8 mouse cellular contexts compared by ENCODE assay signal in the genomic region with DNA sequence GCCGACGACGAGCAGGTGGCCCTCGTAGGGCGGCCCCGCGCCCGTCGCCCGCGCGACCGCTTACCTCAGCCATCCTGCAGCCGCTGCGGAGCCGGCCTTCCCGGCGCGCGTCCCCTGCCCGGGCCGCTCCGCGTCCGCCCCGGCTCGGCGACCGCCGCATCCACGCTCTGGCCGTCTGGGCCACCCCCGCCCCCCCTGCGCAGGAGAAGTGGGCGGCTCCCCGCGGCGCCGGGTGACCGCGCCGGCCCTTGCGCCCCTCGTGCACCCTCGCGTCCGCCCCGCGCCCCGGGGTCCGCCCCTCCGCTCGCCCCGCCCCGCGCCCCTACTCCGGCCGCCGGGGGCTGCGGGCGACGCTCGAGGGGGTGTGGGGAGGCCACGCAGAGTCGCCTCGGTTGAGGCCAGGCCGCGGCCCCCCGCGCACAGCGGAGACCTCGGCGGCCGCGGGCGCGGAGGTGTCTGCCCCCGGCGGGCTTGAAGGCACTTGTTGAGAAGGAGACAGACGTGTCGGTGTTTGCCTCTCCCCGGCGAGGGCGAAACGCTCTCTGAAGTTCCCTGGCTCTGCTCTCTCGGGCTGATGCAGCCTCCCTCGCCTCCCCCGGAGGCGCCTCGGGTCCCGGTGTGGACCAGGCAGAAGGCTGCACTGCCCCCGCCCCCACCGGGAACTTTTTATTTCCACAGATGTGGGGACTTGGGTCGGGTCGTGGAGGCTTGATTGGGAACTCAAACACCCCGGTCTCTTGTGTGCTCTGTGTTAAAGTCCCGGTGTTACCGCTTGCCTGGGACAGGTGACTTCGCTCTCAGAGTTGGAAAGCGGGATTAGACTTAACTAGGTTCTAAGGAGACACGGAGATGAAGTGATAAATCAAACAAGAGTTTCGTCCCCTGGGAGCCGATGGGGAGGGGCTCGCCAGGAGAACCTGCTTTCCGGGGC. TPM values are rescaled to one million over a fixed set of nuclear protein-coding genes. Genes with fewer than 3 reads are reported as not detected.
A peak's percentile ranks its signal among the peaks of the same experiment; 100 is the strongest.
DNase-seq lines count a peak whose midpoint lies in the region; ATAC-seq and TF ChIP-seq lines count a peak whose summit lies in the region.

TSS of gene Bnc1 (minus strand) at position 162 of the 931 bp plus-strand sequence.

- H3K4me1 ChIP-seq in embryonic fibroblast, embryonic 13.5 days (ENCODE audit: control insufficient read depth, insufficient read depth, low read length): no peaks in the 10 kb centered on the region
- peaks cover 11% of the 10 kb centered on the region for H3K4me1 ChIP-seq in intestine, embryonic 16.5 days (ENCODE audit: control insufficient read depth, insufficient read depth, low read length)
- peaks cover 7% of the 10 kb centered on the region for H3K4me1 ChIP-seq in midbrain, embryonic 16.5 days (ENCODE audit: control insufficient read depth, insufficient read depth, low read length)

- WGBS in intestine, embryonic 16.5 days: 1% methylated on average over 103 of the region's 105 CpGs
- under 1% methylated on average over 95 of the region's 105 CpGs for WGBS in midbrain, embryonic 16.5 days

- peaks cover 58% of the 10 kb centered on the region for H3K27me3 ChIP-seq in intestine, embryonic 16.5 days (replicated peaks; ENCODE audit: control insufficient read depth, insufficient read depth, low read length)
- H3K27me3 ChIP-seq in midbrain, embryonic 16.5 days (ENCODE audit: control insufficient read depth, insufficient read depth, low read depth, low read length): peaks cover 42% of the 10 kb centered on the region

- no peaks in the 10 kb centered on the region for H3K9me3 ChIP-seq in intestine, embryonic 16.5 days (ENCODE audit: control insufficient read depth, low read length)
- no peaks in the 10 kb centered on the region for H3K9me3 ChIP-seq in midbrain, embryonic 16.5 days (replicated peaks; ENCODE audit: control insufficient read depth, low read length, poor library complexity, severe bottlenecking)

- peak within 1 kb of the TSS; percentile 48 for H3K9ac ChIP-seq in intestine, embryonic 16.5 days (ENCODE audit: low read depth, low read length)
- peak within 1 kb of the TSS; percentile 56 for H3K9ac ChIP-seq in midbrain, embryonic 16.5 days (ENCODE audit: low read depth, low read length)

- H3K4me3 ChIP-seq in embryonic fibroblast, embryonic 13.5 days (ENCODE audit: insufficient read depth, low read length): peak within 1 kb of the TSS; percentile 32
- H3K4me3 ChIP-seq in intestine, embryonic 16.5 days (ENCODE audit: low read length): peak within 1 kb of the TSS; percentile 60
- H3K4me3 ChIP-seq in midbrain, embryonic 16.5 days (ENCODE audit: low read depth, low read length): peak within 1 kb of the TSS; percentile 50

- peak; percentile 24 to 34 for DNase-seq in cerebellum, postnatal 10 days
- no peak for DNase-seq in cerebellum, adult 11 months
- peak; percentile 14 to 15 for DNase-seq in B cell, adult 2 months
- DNase-seq in layer of hippocampus, postnatal 25 days (ENCODE audit: extremely low spot score in 1 of 2, low spot score in 1 of 2): no peak
- DNase-seq in right cerebral cortex, postnatal 10 days (ENCODE audit: low spot score in 2 of 2): no peak

- peak within 1 kb of the TSS; percentile 98 for H3K4me2 ChIP-seq in intestine, embryonic 16.5 days (ENCODE audit: low read depth, low read length)
- H3K4me2 ChIP-seq in midbrain, embryonic 16.5 days (ENCODE audit: low read length): peak within 1 kb of the TSS; percentile 87

- H3K36me3 ChIP-seq in intestine, embryonic 16.5 days (ENCODE audit: control insufficient read depth, insufficient read depth, low read length): no peaks in the 10 kb centered on the region
- H3K36me3 ChIP-seq in midbrain, embryonic 16.5 days (ENCODE audit: control insufficient read depth, insufficient read depth, low read length): no peaks in the 10 kb centered on the region

- no peak for TF ChIP-seq CTCF in embryonic fibroblast, embryonic 13.5 days (IDR thresholded peaks at IDR 0.05; ENCODE audit: borderline replicate concordance, insufficient read depth, low read length)

- no peak within 1 kb of the TSS for H3K27ac ChIP-seq in embryonic fibroblast, embryonic 13.5 days (ENCODE audit: insufficient read depth, low read length)
- no peak within 1 kb of the TSS for H3K27ac ChIP-seq in intestine, embryonic 16.5 days (ENCODE audit: low read length)
- no peak within 1 kb of the TSS for H3K27ac ChIP-seq in midbrain, embryonic 16.5 days (ENCODE audit: low read length)

- TF ChIP-seq POLR2A in embryonic fibroblast, embryonic 13.5 days (IDR thresholded peaks at IDR 0.05; ENCODE audit: low read depth, low read length): no peak

- ATAC-seq in intestine, embryonic 16.5 days: peak; percentile 77
- ATAC-seq in midbrain, embryonic 16.5 days: peak; percentile 67

RNA-seq across cellular contexts. Expression of gene Bnc1, which starts in this region (rescaled TPM):
- polyA plus RNA-seq in embryonic fibroblast, embryonic 13.5 days (2011; ENCODE audit: insufficient read length, low read depth, missing spikeins): 0.81 and 1.1 TPM in 2 replicates
- 2.1 TPM in 2 replicates for polyA plus RNA-seq in intestine, embryonic 16.5 days (2015; fragmentation: Nextera tagmentation; extraction: Ambion mirVana)
- 0.04 and 0.10 TPM in 2 replicates for polyA plus RNA-seq in midbrain, embryonic 16.5 days (2015; fragmentation: Nextera tagmentation; extraction: Ambion mirVana)
- total RNA-seq in layer of hippocampus, postnatal 25 days (2021): not detected

Comparison
In these comparisons a context has a peak if more than half of its experiments do, and no peak if none do; other contexts are left out.
1. DNase-seq: peak in cerebellum, postnatal 10 days (2 of 2) and B cell, adult 2 months (2 of 2); none in cerebellum, adult 11 months (single experiment), layer of hippocampus, postnatal 25 days (0 of 2) and right cerebral cortex, postnatal 10 days (0 of 2).
2. Peak in ATAC-seq, H3K4me3 ChIP-seq, H3K9ac ChIP-seq and H3K4me2 ChIP-seq in midbrain, embryonic 16.5 days; RNA of the gene not detected or under 1 TPM.
3. Peak in every context shown above with its lines, with median percentiles within 50 percentile points of each other: H3K4me3 ChIP-seq.